Comparison of ENCODE assay signal across 21 mouse cellular contexts in genomic region chr19:9998063-9998416, GRCm38 (mm10). TPM values are rescaled to one million over a fixed set of nuclear protein-coding genes. Genes with fewer than 3 reads are reported as not detected.
DNase-seq lines count a peak whose midpoint lies in the region; ATAC-seq and TF ChIP-seq lines count a peak whose summit lies in the region.
"Had no signal": no experiment of that assay in that cellular context is flagged by ENCODE, and none has a peak within 500 bp of the region (broad histone marks: within the 10 kb centered on the region; RNA-seq: fewer than 3 reads in every experiment).

No protein-coding gene starts in this region.

- TF ChIP-seq CTCF in testis, adult 2 months (IDR thresholded peaks at IDR 0.05; ENCODE audit: control insufficient read depth, insufficient read depth, insufficient replicate concordance, low read depth, low read length): no peak

- WGBS in heart, embryonic 11.5 days (ENCODE audit: insufficient replicate concordance): 64% methylated on average over 2 of the region's 2 CpGs
- 84% methylated on average over 2 of the region's 2 CpGs for WGBS in midbrain, embryonic 11.5 days
- 83% methylated on average over 2 of the region's 2 CpGs for WGBS in midbrain, embryonic 16.5 days

- 0 out of 2 replicates have a peak, but pooled peaks cover 2% of the 10 kb centered on the region for H3K4me1 ChIP-seq in heart, embryonic 11.5 days (ENCODE audit: control insufficient read depth, insufficient read depth, low read length)
- no peaks in the 10 kb centered on the region for H3K4me1 ChIP-seq in midbrain, embryonic 11.5 days (ENCODE audit: control insufficient read depth, insufficient read depth, low read length)
- H3K4me1 ChIP-seq in midbrain, embryonic 16.5 days (ENCODE audit: control insufficient read depth, insufficient read depth, low read length): no peaks in the 10 kb centered on the region; the same call in 1 of the 2 replicates
- peaks cover 2% of the 10 kb centered on the region for H3K4me1 ChIP-seq in testis, adult 2 months (ENCODE audit: control insufficient read depth, insufficient read depth, low read length)

- H3K9me3 ChIP-seq in heart, embryonic 11.5 days (replicated peaks; ENCODE audit: control insufficient read depth, low read length): peaks cover 4% of the 10 kb centered on the region; the same call in 1 of the 2 replicates
- no peaks in the 10 kb centered on the region; the same call in 1 of the 2 replicates for H3K9me3 ChIP-seq in midbrain, embryonic 11.5 days (ENCODE audit: control insufficient read depth, low read length)
- no peaks in the 10 kb centered on the region for H3K9me3 ChIP-seq in midbrain, embryonic 16.5 days (replicated peaks; ENCODE audit: control insufficient read depth, low read length, poor library complexity, severe bottlenecking)

- no peaks in the 10 kb centered on the region for H3K27me3 ChIP-seq in heart, embryonic 11.5 days (ENCODE audit: control insufficient read depth, insufficient read depth, low read length)
- H3K27me3 ChIP-seq in midbrain, embryonic 11.5 days (ENCODE audit: control insufficient read depth, insufficient read depth, low read length): no peaks in the 10 kb centered on the region
- H3K27me3 ChIP-seq in midbrain, embryonic 16.5 days (ENCODE audit: control insufficient read depth, insufficient read depth, low read depth, low read length): no peaks in the 10 kb centered on the region
- H3K27me3 ChIP-seq in testis, adult 2 months (ENCODE audit: control insufficient read depth, insufficient read depth, low read length): no peaks in the 10 kb centered on the region
- H3K27me3 ChIP-seq: CH12.LX, Patski had no signal

- TF ChIP-seq POLR2A in testis, adult 2 months (IDR thresholded peaks at IDR 0.05; ENCODE audit: control insufficient read depth, low read depth, low read length): no peak

- no peak overlapping the region for H3K4me3 ChIP-seq in heart, embryonic 11.5 days (ENCODE audit: low read depth, low read length)
- no peak overlapping the region for H3K4me3 ChIP-seq in midbrain, embryonic 11.5 days (ENCODE audit: low read depth, low read length)
- no peak overlapping the region for H3K4me3 ChIP-seq in midbrain, embryonic 16.5 days (ENCODE audit: low read depth, low read length)
- peak overlapping the region; percentile 23 for H3K4me3 ChIP-seq in testis, adult 2 months (ENCODE audit: control insufficient read depth, low read depth, low read length)

- H3K36me3 ChIP-seq in heart, embryonic 11.5 days (ENCODE audit: control insufficient read depth, insufficient read depth, low read length): no peaks in the 10 kb centered on the region
- H3K36me3 ChIP-seq in midbrain, embryonic 11.5 days (ENCODE audit: control insufficient read depth, insufficient read depth, low read length): no peaks in the 10 kb centered on the region
- no peaks in the 10 kb centered on the region for H3K36me3 ChIP-seq in midbrain, embryonic 16.5 days (ENCODE audit: control insufficient read depth, insufficient read depth, low read length)
- no peaks in the 10 kb centered on the region for H3K36me3 ChIP-seq in testis, adult 2 months (ENCODE audit: control insufficient read depth, insufficient read depth, low read length)
- H3K36me3 ChIP-seq: G1E had no signal

- no peak overlapping the region for H3K9ac ChIP-seq in heart, embryonic 11.5 days (ENCODE audit: low read depth, low read length)
- no peak overlapping the region for H3K9ac ChIP-seq in midbrain, embryonic 11.5 days (ENCODE audit: low read length)
- no peak overlapping the region for H3K9ac ChIP-seq in midbrain, embryonic 16.5 days (ENCODE audit: low read depth, low read length)

- DNase-seq in heart, adult 11 months: peak; percentile 70
- peak; percentile 53 for DNase-seq in midbrain, embryonic 11.5 days (ENCODE audit: low spot score, missing footprints)
- no peak for DNase-seq in testis, postnatal 10 days (ENCODE audit: low spot score)
- DNase-seq: adrenal gland, adult 2 months; adrenal gland, adult 8-10 months; adrenal gland, postnatal 10 days; adrenal gland, postnatal 14 days; adrenal gland, postnatal 25 days; adrenal gland, postnatal 36 days; B cell, adult 2 months; cerebellum, adult 11 months; cerebellum, adult 11-12 months; cerebellum, adult 18-20 months had no signal

- ATAC-seq in heart, embryonic 11.5 days (replicated peaks; ENCODE audit: insufficient number of reproducible peaks, low FRiP score, low TSS enrichment): no peak
- ATAC-seq in midbrain, embryonic 11.5 days (ENCODE audit: low FRiP score): no peak
- ATAC-seq in midbrain, embryonic 16.5 days: no peak
- ATAC-seq: activated CD4-positive, CD25-positive, alpha-beta regulatory T cell, adult 4 months; CD4-positive, CD25-positive, alpha-beta regulatory T cell, adult 4 months; Patski had no signal

- H3K4me2 ChIP-seq in heart, embryonic 11.5 days: no peak overlapping the region
- no peak overlapping the region for H3K4me2 ChIP-seq in midbrain, embryonic 11.5 days
- no peak overlapping the region for H3K4me2 ChIP-seq in midbrain, embryonic 16.5 days (ENCODE audit: low read length)

- H3K27ac ChIP-seq in heart, embryonic 11.5 days (ENCODE audit: low read depth, low read length): no peak overlapping the region
- no peak overlapping the region for H3K27ac ChIP-seq in midbrain, embryonic 11.5 days (ENCODE audit: low read depth, low read length)
- H3K27ac ChIP-seq in midbrain, embryonic 16.5 days (ENCODE audit: low read length): no peak overlapping the region
- no peak overlapping the region for H3K27ac ChIP-seq in testis, adult 2 months (ENCODE audit: control insufficient read depth, insufficient read depth, low read depth, low read length)

RNA-seq across cellular contexts. Expression of gene Best1, which starts 3.4 kb away (rescaled TPM):
- 0.10 and 0.41 TPM in 2 replicates for polyA plus RNA-seq in heart, embryonic 11.5 days (2014; fragmentation: Nextera tagmentation; extraction: Ambion mirVana)
- polyA plus RNA-seq in midbrain, embryonic 11.5 days (2014; fragmentation: Nextera tagmentation; extraction: Ambion mirVana): 1.3 and 1.5 TPM in 2 replicates
- 2.9 TPM in 2 replicates for polyA plus RNA-seq in midbrain, embryonic 16.5 days (2015; fragmentation: Nextera tagmentation; extraction: Ambion mirVana)
- 339 and 362 TPM in 2 replicates for polyA plus RNA-seq in testis, adult 2 months (2012; rRNA removed)
- polyA plus RNA-seq: activated CD4-positive, CD25-positive, alpha-beta regulatory T cell, adult 4 months; Patski had no signal

RNA-seq across cellular contexts. Expression of gene Rab3il1, which starts 3.4 kb away (rescaled TPM):
- 50.8 and 54.0 TPM in 2 replicates for polyA plus RNA-seq in heart, embryonic 11.5 days (2014; fragmentation: Nextera tagmentation; extraction: Ambion mirVana)
- polyA plus RNA-seq in midbrain, embryonic 11.5 days (2014; fragmentation: Nextera tagmentation; extraction: Ambion mirVana): 36.8 and 40.1 TPM in 2 replicates
- 21.4 and 21.8 TPM in 2 replicates for polyA plus RNA-seq in midbrain, embryonic 16.5 days (2015; fragmentation: Nextera tagmentation; extraction: Ambion mirVana)
- polyA plus RNA-seq in testis, adult 2 months (2012; rRNA removed): 362 and 384 TPM in 2 replicates
- polyA plus RNA-seq: CD4-positive, CD25-positive, alpha-beta regulatory T cell, adult 4 months had no signal

RNA-seq across cellular contexts. Expression of gene Fth1, which starts 17.6 kb away (rescaled TPM):
- 1,994 and 2,294 TPM in 2 replicates for polyA plus RNA-seq in heart, embryonic 11.5 days (2014; fragmentation: Nextera tagmentation; extraction: Ambion mirVana)
- 1,347 and 1,422 TPM in 2 replicates for polyA plus RNA-seq in midbrain, embryonic 11.5 days (2014; fragmentation: Nextera tagmentation; extraction: Ambion mirVana)
- 1,587 and 1,694 TPM in 2 replicates for polyA plus RNA-seq in midbrain, embryonic 16.5 days (2015; fragmentation: Nextera tagmentation; extraction: Ambion mirVana)
- 268 and 313 TPM in 2 replicates for polyA plus RNA-seq in testis, adult 2 months (2012; rRNA removed)

RNA-seq across cellular contexts. Expression of gene Fads3, which starts 43.3 kb away (rescaled TPM):
- 15.8 and 17.9 TPM in 2 replicates for polyA plus RNA-seq in heart, embryonic 11.5 days (2014; fragmentation: Nextera tagmentation; extraction: Ambion mirVana)
- polyA plus RNA-seq in midbrain, embryonic 11.5 days (2014; fragmentation: Nextera tagmentation; extraction: Ambion mirVana): 5.0 and 5.1 TPM in 2 replicates
- 31.6 and 38.2 TPM in 2 replicates for polyA plus RNA-seq in midbrain, embryonic 16.5 days (2015; fragmentation: Nextera tagmentation; extraction: Ambion mirVana)
- 7.6 and 12.0 TPM in 2 replicates for polyA plus RNA-seq in testis, adult 2 months (2012; rRNA removed)
- polyA plus RNA-seq: activated CD4-positive, CD25-positive, alpha-beta regulatory T cell, adult 4 months; CD4-positive, CD25-positive, alpha-beta regulatory T cell, adult 4 months had no signal

Comparison
In these comparisons a context has a peak if more than half of its experiments do, and no peak if none do; other contexts are left out.
1. RNA of gene Best1, which starts 3.4 kb away (polyA plus RNA-seq): 339 to 362 TPM in testis, adult 2 months; 2.9 TPM in midbrain, embryonic 16.5 days, 1.3 to 1.5 TPM in midbrain, embryonic 11.5 days and 0.10 to 0.41 TPM in heart, embryonic 11.5 days; every median in the first group is over 10 times any median in the second.